Mouse (Mus musculus) kidney, adult 2 months (tissue): ENCODE data around the gene Senp3.

Experiments used
- CTCF ChIP-seq: fragments of 200-500 bp; conservative IDR thresholded peaks from 2 replicates; pipeline ENCODE4 v1.5.1; 2011; ENCODE audit warnings: low read depth, mild to moderate bottlenecking, control low read depth, low read length, moderate library complexity, mixed read lengths; ENCODE audit not compliant: insufficient read depth, insufficient read length
- POLR2A ChIP-seq: fragments of 200-500 bp; IDR thresholded peaks from one replicate; pipeline ENCODE4 v1.6.1; 2011; ENCODE audit warnings: low read depth, low read length, control low read depth

GRCm38 (mm10) chr11:69670786-69671725 is 10.8 kb downstream of the Senp3 start:
- TF ChIP-seq CTCF (no peak), POLR2A (peak; percentile 74)
